Mouse (Mus musculus) bone marrow, adult 2 months (tissue): ENCODE measurements at regions not wholly inside any gene's neighbourhood (a gene's known extent, or its start where the extent isn't known, plus 50 kb on each side); places are given as distances from the start of the nearest gene placed in this dataset.

ENCODE experiments used
- CTCF ChIP-seq: fragments of 200-500 bp; IDR thresholded peaks from 2 replicates; pipeline ENCODE4 v1.5.1; 2011; ENCODE audit warnings: low read length, control low read depth; ENCODE audit not compliant: control insufficient read depth, insufficient read depth
- POLR2A ChIP-seq: fragments of 200-500 bp; IDR thresholded peaks from 2 replicates; pipeline ENCODE4 v1.6.1; 2011; ENCODE audit warnings: low read depth, mild to moderate bottlenecking, control low read depth, low read length, borderline replicate concordance; ENCODE audit not compliant: control insufficient read depth

DNA sequence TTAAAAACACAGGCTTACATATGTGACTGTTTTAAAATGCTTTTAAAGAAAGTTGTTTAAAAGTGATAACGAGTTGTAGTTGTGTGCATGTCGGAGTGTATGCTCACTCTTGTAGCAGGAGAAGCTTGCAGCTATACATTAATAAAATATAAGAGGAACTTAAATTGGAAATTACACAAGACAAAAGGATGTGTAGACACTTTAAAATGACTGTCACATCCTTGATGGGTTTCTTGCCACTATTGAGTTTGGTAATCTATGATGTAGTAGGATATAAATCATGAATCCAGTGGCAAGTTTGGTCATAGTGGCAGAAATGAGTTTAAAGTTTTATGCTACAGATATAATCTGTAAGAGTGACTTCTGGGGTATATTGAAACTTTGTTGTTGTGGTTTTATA lies 504.3 kb downstream of the Plcl1 start:
- TF ChIP-seq CTCF (no peak), POLR2A (no peak)
